Mouse (Mus musculus) testis, adult 2 months (tissue): ENCODE results near the gene Zpr1. TPM values are rescaled to one million over a fixed set of nuclear protein-coding genes. Genes with fewer than 3 reads are reported as not detected.

Source experiments
- H3K27ac ChIP-seq: fragments of 200-500 bp; 2 replicates; pipeline ENCODE4 v1.5.1; 2012; ENCODE audit warnings: low read depth, low read length; ENCODE audit not compliant: control insufficient read depth, insufficient read depth
- H3K27me3 ChIP-seq: fragments of 200-500 bp; 2 replicates; pipeline ENCODE4 v1.6.1; 2012; ENCODE audit warnings: mild to moderate bottlenecking, low read length, moderate library complexity; ENCODE audit not compliant: control insufficient read depth, insufficient read depth
- H3K36me3 ChIP-seq: fragments of 200-500 bp; 2 replicates; pipeline ENCODE4 v1.6.1; 2012; ENCODE audit warnings: mild to moderate bottlenecking, low read length; ENCODE audit not compliant: control insufficient read depth, insufficient read depth
- H3K4me1 ChIP-seq: fragments of 200-500 bp; 2 replicates; pipeline ENCODE4 v1.6.1; 2012; ENCODE audit warnings: low read length; ENCODE audit not compliant: control insufficient read depth, insufficient read depth
- H3K4me3 ChIP-seq: fragments of 200-500 bp; 2 replicates; pipeline ENCODE4 v1.5.1; 2012; ENCODE audit warnings: low read depth, mild to moderate bottlenecking, low read length, moderate library complexity, mixed read lengths; ENCODE audit not compliant: control insufficient read depth
- CTCF ChIP-seq: fragments of 200-500 bp; IDR thresholded peaks from 2 replicates; pipeline ENCODE4 v1.5.1; 2012; ENCODE audit warnings: low read depth, mild to moderate bottlenecking, inconsistent platforms, low read length, moderate library complexity; ENCODE audit not compliant: control insufficient read depth, insufficient read depth, insufficient replicate concordance
- POLR2A ChIP-seq: fragments of 200-500 bp; IDR thresholded peaks from 2 replicates; pipeline ENCODE4 v1.6.1; 2012; ENCODE audit warnings: low read depth, mild to moderate bottlenecking, inconsistent platforms, low read length, moderate library complexity; ENCODE audit not compliant: control insufficient read depth
- polyA plus RNA-seq: library from polyadenylated mRNA; depleted of rRNA; stranded (reverse); fragments of >200 nt; gene quantifications from 2 replicates; pipeline ENCODE4 v1.2.3, GENCODE M21; 2012; rRNA removed

The Zpr1 gene
- polyA plus RNA-seq, 1 experiment: 46.5 TPM

DNA sequence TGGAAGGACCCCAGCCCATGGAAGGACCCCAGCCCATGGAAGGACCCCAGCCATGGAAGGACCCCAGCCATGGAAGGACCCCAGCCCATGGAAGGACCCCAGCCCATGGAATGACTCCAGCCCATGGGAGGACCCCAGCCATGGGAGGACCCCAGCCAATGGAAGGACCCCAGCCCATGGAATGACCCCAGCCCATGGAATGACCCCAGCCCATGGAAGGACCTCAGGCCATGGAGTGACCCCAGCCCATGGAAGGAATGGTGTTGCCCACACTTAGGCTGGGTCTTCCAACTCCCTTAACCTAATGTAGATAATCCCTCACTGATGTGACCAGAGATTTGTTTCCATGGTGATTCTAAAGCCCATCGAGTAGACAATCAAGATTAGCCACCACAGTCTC is 58.4 kb downstream of the Zpr1 start:
- Histone ChIP-seq H3K27me3 (peaks cover 3% of the 10 kb centered on the region), H3K27ac (no peak overlapping the region), H3K36me3 (no peaks in the 10 kb centered on the region), H3K4me1 (peaks cover 28% of the 10 kb centered on the region), H3K4me3 (peak overlapping the region; percentile 91)
- no peak for TF ChIP-seq CTCF
- TF ChIP-seq POLR2A: no peak

Other genes with a start within 250 kb of the Zpr1 start
- gene Apoa1, start 44.5 kb upstream of the Zpr1 start, polyA plus RNA-seq: 0.37 and 1.3 TPM in 2 replicates
- gene Apoc3, start 37.4 kb upstream of the Zpr1 start, polyA plus RNA-seq: 0.35 TPM in 1 of 2 replicates, not detected in the other
- 0.15 and 0.59 TPM in 2 replicates for gene Apoa4, start 32.4 kb upstream of the Zpr1 start, polyA plus RNA-seq
- not detected in 2 replicates for gene Apoa5, start 4.4 kb upstream of the Zpr1 start, polyA plus RNA-seq
- 5.8 and 6.2 TPM in 2 replicates for gene Bud13, start 9.9 kb downstream of the Zpr1 start, polyA plus RNA-seq
- 180 and 193 TPM in 2 replicates for gene 4931429L15Rik, start 46.9 kb downstream of the Zpr1 start, polyA plus RNA-seq